Mouse (Mus musculus) bone marrow, adult 2 months (tissue): Measurements from ENCODE around the gene Lnx1.

Experiments used
- CTCF ChIP-seq: fragments of 200-500 bp; IDR thresholded peaks from 2 replicates; pipeline ENCODE4 v1.5.1; 2011; ENCODE audit warnings: low read length, control low read depth; ENCODE audit not compliant: control insufficient read depth, insufficient read depth
- POLR2A ChIP-seq: fragments of 200-500 bp; IDR thresholded peaks from 2 replicates; pipeline ENCODE4 v1.6.1; 2011; ENCODE audit warnings: low read depth, mild to moderate bottlenecking, control low read depth, low read length, borderline replicate concordance; ENCODE audit not compliant: control insufficient read depth

DNA sequence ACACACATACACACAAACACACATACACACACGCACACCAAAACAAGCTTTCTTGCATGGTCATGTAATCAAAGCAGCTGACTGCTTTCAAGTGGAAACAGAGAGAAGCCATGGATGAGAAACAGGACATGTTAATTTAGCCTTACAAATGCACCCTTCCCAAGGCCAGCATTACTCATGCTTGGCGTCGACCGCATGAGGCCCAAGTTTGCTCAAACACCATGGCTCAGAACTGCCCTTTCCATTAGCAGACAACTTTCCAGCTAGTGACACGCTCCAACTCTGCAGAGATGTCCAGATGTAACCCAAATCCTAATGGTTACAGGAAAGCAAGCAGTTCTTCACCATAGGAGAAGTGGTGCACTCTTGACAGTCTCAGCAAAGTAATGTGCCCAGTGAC lies 47.8 kb upstream of the Lnx1 start:
- TF ChIP-seq CTCF (no peak), POLR2A (no peak)
